Mouse (Mus musculus): ENCODE measurements at regions not wholly inside any gene's neighbourhood (a gene's known extent, or its start where the extent isn't known, plus 50 kb on each side); places are given as distances from the start of the nearest gene placed in this dataset.

- TF ChIP-seq CTCF (IDR thresholded peaks at IDR 0.05; ENCODE audit: extremely low read depth, insufficient read depth, low read length) (peak; percentile 25; the same call in 1 of the 2 replicates), POLR2A (IDR thresholded peaks at IDR 0.05; ENCODE audit: extremely low read depth, insufficient read depth, low read length) (no peak)
Observed at GRCm38 (mm10) chr15:8797015-8797414, 86.5 kb upstream of the Slc1a3 start.
